Mouse (Mus musculus): Measurements from ENCODE around the gene Olfr799.

Gene Olfr799

GRCm38 (mm10) chr10:129637184-129637583 is at the start of gene Olfr799:
Olfr799 (plus strand) TSS chr10:129637484.
- DNase-seq (ENCODE audit: low spot score in 2 of 2), result no peak

DNA sequence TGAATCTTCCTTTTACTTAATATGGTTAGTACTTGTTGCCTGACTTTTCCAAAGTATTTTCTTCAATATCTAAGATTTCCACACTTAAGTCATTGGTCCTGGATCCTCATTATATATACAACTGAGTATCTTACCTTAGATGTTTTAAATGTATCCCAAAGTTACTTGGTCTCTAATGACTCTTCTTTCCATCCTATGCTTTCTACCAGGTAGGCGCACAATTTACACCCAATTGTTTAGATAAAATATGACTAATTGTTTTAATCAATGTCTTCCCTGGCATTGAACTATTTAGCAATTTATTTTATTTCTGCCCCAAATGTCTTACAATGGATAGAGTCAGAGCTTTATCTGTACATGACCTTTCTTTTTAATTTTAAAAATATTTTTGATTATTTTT is 24.8 kb upstream of the Olfr799 start, which contains the start of gene Olfr796:
TSS of gene Olfr796 (minus strand) at position 101 of the 400 bp plus-strand sequence.
- DNase-seq (ENCODE audit: low spot score in 2 of 2), result no peak

GRCm38 (mm10) chr10:129621724-129622123 is 15.6 kb upstream of the Olfr799 start:
- DNase-seq (ENCODE audit: low spot score in 2 of 2), result no peak

- DNase-seq (ENCODE audit: low spot score in 2 of 2), result no peak
Observed at GRCm38 (mm10) chr10:129623251-129623650, 14.0 kb upstream of the Olfr799 start.

GRCm38 (mm10) chr10:129627834-129628233 is 9.4 kb upstream of the Olfr799 start, which contains the start of gene Olfr798:
Olfr798 (minus strand) TSS chr10:129627934.
- DNase-seq (ENCODE audit: low spot score in 2 of 2), result no peak

DNA sequence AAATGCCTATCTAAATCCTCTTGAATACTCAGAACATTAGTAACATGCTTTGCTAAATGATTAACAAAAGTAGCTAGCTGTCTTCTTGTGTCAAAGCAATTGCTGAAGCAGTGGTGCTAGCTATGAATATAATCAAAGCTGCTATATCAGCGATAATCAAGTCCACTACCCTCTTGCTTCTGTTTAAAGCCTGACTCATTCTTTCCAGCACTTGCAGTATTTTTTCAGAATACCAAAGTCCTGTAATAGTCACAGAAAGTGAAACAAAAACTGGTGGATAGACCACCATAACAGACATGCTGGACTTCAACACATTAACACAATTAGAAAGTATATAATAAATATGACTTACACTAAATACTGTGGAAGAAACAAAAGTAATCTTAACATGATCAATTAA is 14.5 kb downstream of the Olfr799 start:
- no peak for DNase-seq (ENCODE audit: low spot score in 2 of 2)

DNA sequence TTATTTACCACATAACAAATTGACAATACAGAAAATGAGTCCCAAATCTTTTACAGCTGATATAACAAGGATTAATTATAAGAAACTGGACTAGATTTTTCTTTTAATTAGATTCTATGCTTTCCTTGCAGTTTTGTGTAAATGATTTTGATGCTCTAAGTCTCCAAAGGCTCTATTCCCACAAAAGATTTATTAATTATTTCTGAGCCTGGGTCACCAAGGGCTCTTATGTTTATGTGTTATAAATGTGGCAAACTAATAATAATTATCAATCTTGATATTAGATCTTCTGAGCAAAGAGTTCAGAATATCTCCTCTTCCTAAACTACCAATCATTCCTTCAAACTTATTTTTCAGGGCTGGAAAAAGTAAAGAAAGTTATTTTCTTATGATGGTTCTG is 20.1 kb downstream of the Olfr799 start, which contains the start of gene Olfr800:
TSS of gene Olfr800 (plus strand) at position 301 of the 400 bp plus-strand sequence.
- no peak for DNase-seq (ENCODE audit: low spot score in 2 of 2)

GRCm38 (mm10) chr10:129673765-129674164 is 36.5 kb downstream of the Olfr799 start, which contains the start of gene Olfr801:
Olfr801 (minus strand) TSS chr10:129673865.
- no peak for DNase-seq (ENCODE audit: low spot score in 2 of 2)

DNA sequence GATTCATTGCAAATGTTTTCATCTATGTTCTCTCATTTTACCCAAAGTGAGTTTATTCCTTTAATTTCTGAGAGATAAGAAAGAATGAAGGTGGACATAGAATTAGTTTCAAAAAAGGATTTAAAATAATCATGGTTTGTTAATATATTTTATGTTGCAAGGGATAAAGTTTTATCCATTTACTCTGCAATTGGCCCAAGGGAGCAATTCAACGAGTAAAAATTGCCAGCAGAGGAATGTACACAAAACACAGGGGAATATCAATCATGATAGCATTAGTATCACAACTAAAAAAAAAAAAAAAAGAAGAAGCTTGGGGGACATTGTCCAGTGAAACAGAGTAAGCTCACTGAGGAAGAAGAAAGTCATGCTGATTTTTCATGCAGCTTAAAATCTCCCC is 50.8 kb downstream of the Olfr799 start, which contains the start of gene Olfr802:
TSS of gene Olfr802 (minus strand) at position 101 of the 400 bp plus-strand sequence.
- no peak for DNase-seq (ENCODE audit: low spot score in 2 of 2)

- no peak for DNase-seq (ENCODE audit: low spot score in 2 of 2)
Observed at GRCm38 (mm10) chr10:129694186-129694585, 56.9 kb downstream of the Olfr799 start, which contains the start of gene Olfr803. Olfr803 (minus strand) TSS chr10:129694286.

Measured in spleen, postnatal 10 days (tissue).